ENCODE assay signal across 8 mouse cellular contexts in genomic region chr5:123228524-123228922, GRCm38 (mm10). TPM values are rescaled to one million over a fixed set of nuclear protein-coding genes. Genes with fewer than 3 reads are reported as not detected.
DNase-seq lines count a peak whose midpoint lies in the region; ATAC-seq and TF ChIP-seq lines count a peak whose summit lies in the region.

No protein-coding gene starts in this region.

- no peak for ATAC-seq in heart, embryonic 12.5 days (ENCODE audit: insufficient number of reproducible peaks, low FRiP score)
- ATAC-seq in forebrain, embryonic 14.5 days: peak; percentile 25; the same call in 1 of the 2 replicates
- no peak for ATAC-seq in liver, embryonic 16.5 days (ENCODE audit: low read depth)

- H3K9ac ChIP-seq in heart, embryonic 12.5 days: peak overlapping the region; percentile 85
- H3K9ac ChIP-seq in ES-E14 (ENCODE audit: insufficient read depth, low read depth, low read length, poor library complexity, severe bottlenecking): peak overlapping the region; percentile 99
- peak overlapping the region; percentile 68 for H3K9ac ChIP-seq in forebrain, embryonic 14.5 days (ENCODE audit: low read length)
- H3K9ac ChIP-seq in liver, embryonic 16.5 days (ENCODE audit: low read depth, low read length): peak overlapping the region; percentile 83

- H3K9me3 ChIP-seq in heart, embryonic 12.5 days (replicated peaks): no peaks in the 10 kb centered on the region
- H3K9me3 ChIP-seq in ES-E14 (ENCODE audit: control insufficient read depth, insufficient read depth, low read depth, low read length): no peaks in the 10 kb centered on the region
- no peaks in the 10 kb centered on the region for H3K9me3 ChIP-seq in forebrain, embryonic 14.5 days (replicated peaks; ENCODE audit: control insufficient read depth, low read length)
- no peaks in the 10 kb centered on the region for H3K9me3 ChIP-seq in liver, embryonic 16.5 days (replicated peaks; ENCODE audit: control insufficient read depth, low read length)

- H3K27me3 ChIP-seq in heart, embryonic 12.5 days (replicated peaks): no peaks in the 10 kb centered on the region
- H3K27me3 ChIP-seq in forebrain, embryonic 14.5 days (replicated peaks; ENCODE audit: control insufficient read depth, insufficient read depth, low read length): no peaks in the 10 kb centered on the region
- H3K27me3 ChIP-seq in liver, embryonic 16.5 days (ENCODE audit: control insufficient read depth, insufficient read depth, low read depth, low read length): no peaks in the 10 kb centered on the region

- intact Hi-C loops in heart, postnatal 14 days (cut with DNase I): no loop called here
- intact Hi-C loops in left cerebral cortex, postnatal 36 days (cut with DNase I): no loop called here

- 9% methylated on average over 15 of the region's 15 CpGs for WGBS in heart, embryonic 12.5 days
- 4% methylated on average over 15 of the region's 15 CpGs for WGBS in forebrain, embryonic 14.5 days
- 5% methylated on average over 15 of the region's 15 CpGs for WGBS in liver, embryonic 16.5 days (ENCODE audit: insufficient replicate concordance)

- peak overlapping the region; percentile 73 for H3K4me2 ChIP-seq in heart, embryonic 12.5 days
- peak overlapping the region; percentile 64 for H3K4me2 ChIP-seq in forebrain, embryonic 14.5 days (ENCODE audit: low read length)
- H3K4me2 ChIP-seq in liver, embryonic 16.5 days (ENCODE audit: low read depth, low read length): peak overlapping the region; percentile 80

- peaks cover 10% of the 10 kb centered on the region for H3K4me1 ChIP-seq in heart, embryonic 12.5 days (replicated peaks)
- H3K4me1 ChIP-seq in ES-E14 (ENCODE audit: control insufficient read depth in 2 of 2, insufficient read depth in 2 of 2, low read length in 2 of 2, poor library complexity in 1 of 2): peaks cover 1 to 3% of the 10 kb centered on the region in 2 experiments; a peak in 1 of 4 replicates
- H3K4me1 ChIP-seq in forebrain, embryonic 14.5 days (ENCODE audit: control insufficient read depth, insufficient read depth, low read length): peaks cover 3% of the 10 kb centered on the region; the same call in 1 of the 2 replicates
- H3K4me1 ChIP-seq in liver, embryonic 16.5 days (ENCODE audit: control insufficient read depth, low read depth, low read length): peaks cover 21% of the 10 kb centered on the region

- in situ Hi-C loops in ES-E14 (cut with MboI; ENCODE audit: low sequenced_read_pairs in 2 of 2, unreplicated experiment in 2 of 2): no loop called here

- DNase-seq in heart, postnatal 14 days: no peak
- no peak for DNase-seq in ES-E14 (ENCODE audit: low read depth, low spot score)
- DNase-seq in forebrain, embryonic 14.5 days (ENCODE audit: low spot score): no peak
- no peak for DNase-seq in left cerebral cortex, postnatal 36 days (ENCODE audit: low spot score in 2 of 2)
- DNase-seq in cerebellum, adult 9-11 months: no peak
- DNase-seq in cerebellum, adult 9-10 months: no peak

- peaks cover 4% of the 10 kb centered on the region; the same call in 1 of the 2 replicates for H3K36me3 ChIP-seq in heart, embryonic 12.5 days
- H3K36me3 ChIP-seq in ES-E14 (ENCODE audit: control insufficient read depth, insufficient read depth, low read length, poor library complexity, severe bottlenecking): no peaks in the 10 kb centered on the region
- H3K36me3 ChIP-seq in forebrain, embryonic 14.5 days (ENCODE audit: control insufficient read depth, insufficient read depth, low read length): no peaks in the 10 kb centered on the region
- H3K36me3 ChIP-seq in liver, embryonic 16.5 days (ENCODE audit: control insufficient read depth, insufficient read depth): no peaks in the 10 kb centered on the region

- H3K4me3 ChIP-seq in heart, embryonic 12.5 days: peak overlapping the region; percentile 79
- peak overlapping the region; percentile 84 to 100 for H3K4me3 ChIP-seq in ES-E14 (ENCODE audit: insufficient read depth in 1 of 2, low read depth in 1 of 2, low read length in 2 of 2, poor library complexity in 1 of 2, severe bottlenecking in 1 of 2)
- H3K4me3 ChIP-seq in forebrain, embryonic 14.5 days (ENCODE audit: low read depth, low read length): peak overlapping the region; percentile 52
- peak overlapping the region; percentile 75 for H3K4me3 ChIP-seq in liver, embryonic 16.5 days (ENCODE audit: low read depth, low read length)

- no peak overlapping the region for H3K27ac ChIP-seq in heart, embryonic 12.5 days (ENCODE audit: poor library complexity, severe bottlenecking)
- H3K27ac ChIP-seq in ES-E14 (ENCODE audit: insufficient read depth, low read depth, low read length, poor library complexity, severe bottlenecking): no peak overlapping the region
- H3K27ac ChIP-seq in forebrain, embryonic 14.5 days (ENCODE audit: low read depth, low read length): no peak overlapping the region
- H3K27ac ChIP-seq in liver, embryonic 16.5 days (ENCODE audit: low read length): peak overlapping the region; percentile 77

TF ChIP-seq in ES-E14, 5 proteins besides CTCF, POLR2A, EP300 and RAD21:
- no peak for TF ChIP-seq HCFC1 (IDR thresholded peaks at IDR 0.05; ENCODE audit: borderline replicate concordance, insufficient read depth, low read length)
- TF ChIP-seq ZNF384 (IDR thresholded peaks at IDR 0.05; ENCODE audit: low read depth, low read length): no peak
- TF ChIP-seq ZC3H11A (IDR thresholded peaks at IDR 0.05; ENCODE audit: borderline replicate concordance, low read depth, low read length): no peak
- TF ChIP-seq CHD2 (IDR thresholded peaks at IDR 0.05; ENCODE audit: low read depth, low read length): no peak
- TF ChIP-seq MAFK (IDR thresholded peaks at IDR 0.05; ENCODE audit: insufficient read depth, low read depth, low read length): no peak

RNA-seq across cellular contexts. Expression of gene Wdr66, which starts 23.4 kb away (rescaled TPM):
- 0.24 and 0.64 TPM in 2 replicates for polyA plus RNA-seq in heart, embryonic 12.5 days (2016; fragmentation: Nextera tagmentation; extraction: Ambion mirVana)
- under 1 TPM; 0.81 to 0.93 TPM for total RNA-seq in heart, postnatal 14 days (2021)
- 0.36 and 0.42 TPM in 2 replicates for total RNA-seq in ES-E14 (2012; rRNA removed)
- 2.3 and 2.4 TPM in 2 replicates for polyA plus RNA-seq in forebrain, embryonic 14.5 days (2014; fragmentation: Nextera tagmentation; extraction: Ambion mirVana)
- polyA plus RNA-seq in liver, embryonic 16.5 days (2015; fragmentation: Nextera tagmentation; extraction: Ambion mirVana): 0.08 and 0.11 TPM in 2 replicates
- 1 to 10 TPM; 4.7 to 6.7 TPM for total RNA-seq in left cerebral cortex, postnatal 36 days (2021)

RNA-seq across cellular contexts. Expression of gene Hpd, which starts 46.0 kb away (rescaled TPM):
- polyA plus RNA-seq in heart, embryonic 12.5 days (2016; fragmentation: Nextera tagmentation; extraction: Ambion mirVana): not detected in 2 replicates
- under 1 TPM in 1 of 2 experiments, not detected in 1; 0.41 TPM for total RNA-seq in heart, postnatal 14 days (2021)
- total RNA-seq in ES-E14 (2012; rRNA removed): not detected in 2 replicates
- not detected in 2 replicates for polyA plus RNA-seq in forebrain, embryonic 14.5 days (2014; fragmentation: Nextera tagmentation; extraction: Ambion mirVana)
- polyA plus RNA-seq in liver, embryonic 16.5 days (2015; fragmentation: Nextera tagmentation; extraction: Ambion mirVana): 110 and 129 TPM in 2 replicates
- total RNA-seq in left cerebral cortex, postnatal 36 days (2021): not detected

RNA-seq across cellular contexts. Expression of gene Psmd9, which starts 59.3 kb away (rescaled TPM):
- 58.5 and 58.6 TPM in 2 replicates for polyA plus RNA-seq in heart, embryonic 12.5 days (2016; fragmentation: Nextera tagmentation; extraction: Ambion mirVana)
- 10 to 100 TPM; 17.8 to 18.0 TPM for total RNA-seq in heart, postnatal 14 days (2021)
- 22.9 and 27.0 TPM in 2 replicates for total RNA-seq in ES-E14 (2012; rRNA removed)
- 52.5 and 63.5 TPM in 2 replicates for polyA plus RNA-seq in forebrain, embryonic 14.5 days (2014; fragmentation: Nextera tagmentation; extraction: Ambion mirVana)
- polyA plus RNA-seq in liver, embryonic 16.5 days (2015; fragmentation: Nextera tagmentation; extraction: Ambion mirVana): 63.8 and 73.2 TPM in 2 replicates
- 10 to 100 TPM; 28.6 to 29.6 TPM for total RNA-seq in left cerebral cortex, postnatal 36 days (2021)
